Mouse (Mus musculus): ENCODE data around the gene Sez6l.

Sez6l gene

DNA sequence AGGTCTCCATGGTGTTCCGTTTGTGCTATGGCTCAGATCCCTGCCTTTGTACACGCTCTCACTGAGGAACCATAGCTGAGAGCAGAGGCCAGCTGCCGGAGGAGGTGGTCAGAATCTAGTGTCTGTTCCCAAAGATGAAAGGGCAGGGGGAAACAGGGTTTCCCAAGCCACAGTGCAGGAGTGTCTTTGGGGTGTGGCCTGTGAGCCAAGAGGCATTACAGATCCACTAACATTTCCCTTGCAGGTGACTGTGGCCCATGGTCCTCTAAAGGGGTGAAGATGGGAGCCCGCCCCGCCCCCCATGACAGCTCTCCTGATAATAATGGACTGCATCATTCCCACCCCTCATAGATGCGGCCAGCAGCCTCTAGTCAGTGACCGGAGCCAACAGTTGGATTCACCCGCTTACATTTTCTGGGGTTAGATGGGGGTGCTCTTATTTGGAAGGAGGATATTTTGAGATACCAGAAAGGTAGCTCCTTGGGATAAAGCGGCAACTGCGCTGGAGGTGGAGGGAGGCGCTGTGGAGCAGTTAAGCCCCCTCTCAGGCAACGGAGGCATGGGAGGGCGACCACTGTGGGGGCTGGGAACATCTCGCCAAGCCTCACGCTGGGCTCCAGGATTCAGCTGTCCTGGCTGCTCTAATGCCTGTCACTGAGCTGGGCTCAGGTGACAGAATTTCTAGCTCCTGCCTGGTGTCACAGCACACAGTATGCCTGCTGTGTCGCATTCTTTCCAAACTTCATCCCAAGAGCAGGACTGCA is 43.5 kb downstream of the Sez6l start:
- DNase-seq (ENCODE audit: low spot score in 2 of 2) = no peak

GRCm38 (mm10) chr5:112532894-112533293 is 44.1 kb downstream of the Sez6l start:
- no peak for DNase-seq (ENCODE audit: low spot score in 2 of 2)

DNA sequence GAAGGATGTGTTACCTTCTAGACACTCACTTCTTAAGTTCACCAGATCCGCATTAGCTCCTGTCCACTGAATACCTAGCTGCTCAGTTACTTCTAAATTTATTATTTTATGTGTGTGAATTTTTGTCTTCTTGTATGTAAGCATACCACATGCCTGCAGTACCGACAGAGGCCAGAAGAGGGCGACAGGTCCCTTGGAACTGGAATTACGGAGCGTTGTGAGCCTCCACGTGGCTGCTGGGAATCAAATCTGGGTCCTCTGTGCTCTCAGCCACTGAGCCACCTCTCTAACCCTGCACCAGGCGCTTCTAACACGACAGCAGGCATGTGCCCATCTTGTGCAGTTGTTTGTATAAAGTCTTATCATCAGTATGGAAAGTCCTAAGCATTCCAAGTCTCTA is 44.8 kb downstream of the Sez6l start:
- DNase-seq (ENCODE audit: low spot score in 2 of 2) = no peak

DNA sequence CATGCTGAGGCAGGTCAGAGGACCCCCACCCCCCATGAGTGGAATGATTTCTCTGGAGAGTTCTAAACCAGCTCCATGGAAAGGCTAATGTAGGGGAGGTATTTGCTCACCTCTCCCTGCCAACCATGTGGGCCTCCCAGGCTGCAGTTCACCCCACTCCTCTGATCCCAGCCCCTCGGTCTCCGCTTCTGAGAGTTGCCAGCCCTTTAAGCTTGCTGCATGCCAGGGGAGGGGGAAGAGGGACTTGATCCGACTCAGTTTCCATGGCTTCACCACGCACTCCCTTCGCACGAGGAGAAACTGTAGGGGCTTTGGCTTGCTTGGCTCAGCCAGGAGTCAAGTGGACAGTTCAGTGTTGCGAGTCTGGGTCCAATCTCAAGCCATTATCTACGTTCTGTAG is 45.9 kb downstream of the Sez6l start:
- no peak for DNase-seq (ENCODE audit: low spot score in 2 of 2)

- DNase-seq (ENCODE audit: low spot score in 2 of 2) = no peak
Measured at GRCm38 (mm10) chr5:112526936-112527335, 50.0 kb downstream of the Sez6l start.

- no peak for DNase-seq (ENCODE audit: low spot score in 2 of 2)
Measured at GRCm38 (mm10) chr5:112526435-112526834, 50.5 kb downstream of the Sez6l start.

GRCm38 (mm10) chr5:112525980-112526379 is 51.0 kb downstream of the Sez6l start:
- DNase-seq (ENCODE audit: low spot score in 2 of 2) = no peak

DNA sequence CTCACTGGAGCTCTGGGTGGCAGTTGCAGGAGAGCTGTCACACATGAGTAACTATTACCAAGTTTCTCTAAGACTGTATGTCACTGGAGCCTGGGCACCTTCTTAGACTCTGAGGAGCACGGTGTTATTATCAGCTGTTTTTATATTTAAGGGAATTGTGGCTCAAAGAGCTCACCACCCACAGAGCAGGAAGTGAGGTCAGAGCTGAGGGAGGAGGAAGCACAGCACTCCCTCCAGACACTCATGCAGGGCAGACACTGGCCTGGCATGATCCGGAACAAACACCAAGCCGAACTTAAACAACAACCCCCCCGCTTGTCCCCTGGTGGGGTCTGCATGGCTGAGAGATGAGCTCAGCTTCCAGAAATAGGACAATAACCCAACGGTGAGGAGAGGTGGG is 51.7 kb downstream of the Sez6l start:
- DNase-seq (ENCODE audit: low spot score in 2 of 2) = no peak

- DNase-seq (ENCODE audit: low spot score in 2 of 2) = no peak
Measured at GRCm38 (mm10) chr5:112523796-112524195, 53.2 kb downstream of the Sez6l start.

DNA sequence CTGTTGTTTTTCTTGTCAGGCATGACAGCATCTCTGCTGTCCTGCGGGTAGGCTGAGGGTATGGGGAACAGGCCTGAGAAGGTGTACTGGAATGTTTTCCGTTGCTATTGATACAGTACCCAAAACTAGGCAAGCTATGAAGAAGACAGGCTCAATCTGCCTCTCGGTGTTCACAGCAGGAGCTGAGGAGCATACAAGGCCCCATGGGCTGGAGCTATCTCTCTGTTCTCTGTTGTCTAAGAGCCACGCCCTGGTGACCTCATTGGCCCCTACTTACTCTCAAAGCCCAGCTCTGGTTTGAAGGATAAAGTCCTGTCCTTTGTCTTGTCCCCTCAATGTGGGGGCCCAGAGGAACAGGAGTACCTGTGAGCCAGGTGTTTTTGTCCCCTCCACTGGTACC is 53.7 kb downstream of the Sez6l start:
- no peak for DNase-seq (ENCODE audit: low spot score in 2 of 2)

GRCm38 (mm10) chr5:112521703-112522527 is 55.1 kb downstream of the Sez6l start:
- no peak for DNase-seq (ENCODE audit: low spot score in 2 of 2)

DNA sequence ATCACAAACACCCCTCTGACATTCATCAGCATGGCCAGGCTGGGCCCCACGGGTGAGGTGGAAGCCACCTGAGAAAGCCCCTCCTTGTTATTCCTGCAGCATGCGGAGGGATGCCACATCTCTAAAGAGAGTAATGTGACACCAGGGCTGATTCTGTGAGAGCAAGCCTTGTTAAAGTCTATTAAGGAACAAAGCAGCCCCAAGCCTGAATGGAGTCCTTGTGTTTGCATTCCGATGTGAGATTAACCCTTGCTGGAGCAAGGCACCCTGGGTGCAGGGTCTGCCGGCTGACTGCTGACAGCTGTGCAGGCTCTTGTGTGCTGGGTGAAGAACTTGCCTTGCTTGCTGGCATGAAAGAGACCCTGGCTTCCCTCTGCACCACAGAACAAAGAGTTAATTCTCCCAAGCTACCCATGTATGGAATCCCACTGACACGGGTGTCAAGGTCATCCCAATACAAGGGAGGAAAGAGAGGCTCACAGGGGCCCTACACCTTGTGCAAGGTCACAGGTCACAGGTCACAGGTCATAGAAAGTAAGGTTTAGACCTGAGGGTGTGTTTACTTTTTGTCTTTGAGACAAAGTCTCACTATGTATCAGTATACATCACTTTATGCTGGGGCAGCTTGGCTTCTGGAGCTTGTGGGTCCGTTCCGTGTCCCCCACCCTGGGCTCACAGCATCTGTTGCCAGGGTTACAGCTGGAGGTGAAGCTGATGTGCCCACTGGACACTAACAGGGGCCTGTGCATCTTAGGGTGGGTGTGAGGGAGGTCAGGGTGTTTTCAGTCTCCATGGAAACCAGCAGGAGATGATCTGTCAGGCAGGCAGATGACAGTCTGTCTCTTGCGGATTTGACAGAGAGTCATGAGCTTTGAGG is 55.9 kb downstream of the Sez6l start:
- DNase-seq (ENCODE audit: low spot score in 2 of 2) = no peak

GRCm38 (mm10) chr5:112518773-112519172 is 58.2 kb downstream of the Sez6l start:
- no peak for DNase-seq (ENCODE audit: low spot score in 2 of 2)

DNA sequence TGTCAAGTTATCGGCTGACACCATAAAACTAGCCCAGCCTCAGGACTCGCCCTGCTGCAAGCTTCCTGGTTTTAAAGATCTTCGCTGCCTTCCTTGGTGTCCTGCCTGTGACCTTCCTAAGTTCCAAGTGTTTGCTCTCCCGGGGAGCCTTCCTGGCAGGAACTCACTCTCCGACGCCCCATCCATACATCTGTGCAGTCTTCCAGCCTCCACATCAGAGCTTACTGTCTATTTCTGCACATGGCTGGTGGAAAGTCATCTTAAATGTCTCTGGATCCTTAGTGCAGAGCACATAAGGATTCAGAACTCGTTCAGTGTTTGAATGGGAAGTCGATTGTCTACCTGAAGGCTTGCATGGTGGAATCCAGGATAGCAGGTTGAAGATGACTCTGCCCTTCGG is 59.5 kb downstream of the Sez6l start:
- DNase-seq (ENCODE audit: low spot score in 2 of 2) = no peak

DNA sequence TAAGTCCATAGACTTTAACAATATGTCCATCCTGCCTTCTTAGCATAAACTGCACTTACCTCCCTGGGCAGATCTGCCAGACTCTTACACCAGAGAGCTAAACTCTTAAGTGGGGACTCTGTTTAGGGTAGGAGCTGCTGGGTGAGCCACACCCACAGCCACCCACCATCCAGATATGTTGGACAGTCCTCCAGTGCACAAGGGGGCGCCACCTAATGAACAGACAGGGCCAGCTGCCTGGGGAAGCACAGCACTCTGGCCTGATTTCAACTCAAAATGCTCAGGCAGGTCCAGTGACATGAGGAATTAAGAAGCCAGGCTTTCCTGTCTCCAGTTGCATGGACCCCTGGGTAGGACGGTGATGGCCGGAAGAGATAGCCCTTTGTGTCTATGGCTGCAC is 60.5 kb downstream of the Sez6l start:
- no peak for DNase-seq (ENCODE audit: low spot score in 2 of 2)

DNA sequence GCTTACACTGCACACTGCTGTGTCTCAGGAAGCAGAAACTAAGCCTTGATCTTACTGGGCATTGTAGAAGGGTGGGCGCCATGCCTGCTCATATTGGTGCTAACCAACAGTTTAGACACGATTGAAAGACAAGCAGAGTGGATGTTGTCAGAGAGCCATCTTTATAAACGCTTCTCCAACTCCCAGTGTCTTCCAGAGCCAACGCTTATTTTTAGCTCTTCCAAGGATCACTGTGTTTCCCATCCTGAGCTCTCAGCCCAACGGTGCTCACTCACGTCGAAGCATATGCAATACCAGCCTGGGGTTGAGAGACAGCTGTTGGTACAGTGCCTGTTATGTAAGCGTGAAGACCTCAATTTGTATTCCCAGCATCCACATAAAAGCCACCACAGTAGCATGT is 66.6 kb downstream of the Sez6l start:
- DNase-seq (ENCODE audit: low spot score in 2 of 2) = no peak

DNA sequence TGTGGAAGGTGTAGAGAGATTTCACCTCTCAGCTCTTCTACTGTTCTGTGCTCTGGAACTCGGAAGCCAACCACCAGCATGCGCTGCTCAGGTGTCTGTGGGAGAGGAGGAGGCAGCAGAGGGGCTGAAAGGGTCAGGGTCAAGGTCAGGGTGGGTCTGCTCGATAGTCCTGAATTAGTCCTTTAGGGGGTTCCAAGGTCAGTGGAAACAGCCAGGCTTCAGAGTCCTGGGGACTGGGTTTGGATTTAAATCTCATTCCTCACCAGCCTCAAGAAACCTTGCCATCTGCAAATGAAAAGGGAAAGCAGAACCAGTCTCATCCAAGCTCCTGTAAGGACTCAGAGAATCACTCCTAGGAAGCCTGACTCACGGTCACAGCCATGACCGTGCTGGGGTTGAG is 67.1 kb downstream of the Sez6l start:
- no peak for DNase-seq (ENCODE audit: low spot score in 2 of 2)

DNA sequence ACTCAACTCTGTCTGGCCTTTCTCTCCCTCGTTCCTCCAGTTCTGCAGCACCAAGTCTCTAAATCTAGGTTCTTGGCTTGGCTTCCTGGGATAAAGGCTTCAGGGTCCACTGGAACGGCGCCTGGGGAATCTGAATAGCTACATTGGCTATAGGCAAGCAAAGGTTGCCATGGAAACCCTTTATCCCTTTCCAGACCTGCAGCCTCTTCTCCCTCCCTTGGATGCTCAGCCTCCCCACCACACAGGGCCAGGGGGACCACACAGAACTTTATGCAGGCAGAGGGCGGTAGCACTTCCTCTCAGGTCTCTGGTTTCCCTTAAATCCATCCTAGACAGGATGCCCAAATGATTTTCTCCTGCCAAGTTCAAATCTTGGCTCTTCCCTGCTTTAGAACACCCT is 71.4 kb downstream of the Sez6l start:
- DNase-seq (ENCODE audit: low spot score in 2 of 2) = no peak

GRCm38 (mm10) chr5:112501384-112501783 is 75.6 kb downstream of the Sez6l start:
- DNase-seq (ENCODE audit: low spot score in 2 of 2) = no peak

- DNase-seq (ENCODE audit: low spot score in 2 of 2) = no peak
Measured at GRCm38 (mm10) chr5:112499918-112500682, 76.9 kb downstream of the Sez6l start.

Measured in spleen, postnatal 14 days (tissue).